Mouse (Mus musculus) CD4-positive, CD25-positive, alpha-beta regulatory T cell, adult 2 months (primary cell): ENCODE measurements around the gene Ccdc191.

Source experiments
- DNase-seq: peaks from one replicate; pipeline ENCODE4 v3.0.0-alpha.2; 2012; ENCODE audit warnings: low read depth, low spot score

Ccdc191 gene

DNA sequence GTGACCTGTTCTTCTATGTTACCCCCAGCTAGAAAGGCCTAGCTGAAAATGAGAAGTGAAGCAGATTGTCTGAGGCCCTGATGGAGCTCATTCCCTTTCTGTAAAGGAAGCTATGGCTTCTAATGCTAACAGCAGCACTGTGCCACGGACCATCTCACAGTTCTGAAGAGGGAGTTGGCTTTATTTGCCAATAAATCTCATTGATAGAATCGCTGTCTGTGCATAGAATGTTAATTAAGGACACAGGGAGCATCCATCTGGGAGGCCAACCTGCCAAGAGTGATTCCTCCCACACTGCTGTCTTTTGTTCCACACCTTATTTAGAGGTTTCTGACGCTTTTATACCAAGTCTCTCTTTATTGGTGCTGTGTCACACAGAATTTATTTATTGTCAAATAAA is 41.9 kb downstream of the Ccdc191 start:
- DNase-seq, result no peak

DNA sequence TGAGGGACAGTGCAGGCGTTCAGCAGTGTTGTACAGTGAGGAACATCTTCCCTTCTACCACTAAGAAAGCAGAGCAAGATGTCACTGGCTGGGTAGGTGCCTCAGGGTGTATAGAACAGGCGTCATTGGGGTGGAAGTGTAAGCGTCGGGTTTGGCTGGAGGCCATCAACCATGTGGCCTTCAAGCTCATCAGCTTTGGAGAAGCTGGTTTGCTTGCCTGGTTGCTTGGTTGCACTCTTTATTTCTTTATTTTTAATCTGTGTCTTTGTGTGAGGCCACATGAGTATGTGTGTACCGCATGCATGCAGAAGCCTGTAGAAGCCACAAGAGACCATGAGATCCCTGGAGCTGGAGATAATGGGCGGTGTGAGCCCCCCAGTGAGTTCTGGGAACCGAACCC is 42.7 kb downstream of the Ccdc191 start:
- no peak for DNase-seq

DNA sequence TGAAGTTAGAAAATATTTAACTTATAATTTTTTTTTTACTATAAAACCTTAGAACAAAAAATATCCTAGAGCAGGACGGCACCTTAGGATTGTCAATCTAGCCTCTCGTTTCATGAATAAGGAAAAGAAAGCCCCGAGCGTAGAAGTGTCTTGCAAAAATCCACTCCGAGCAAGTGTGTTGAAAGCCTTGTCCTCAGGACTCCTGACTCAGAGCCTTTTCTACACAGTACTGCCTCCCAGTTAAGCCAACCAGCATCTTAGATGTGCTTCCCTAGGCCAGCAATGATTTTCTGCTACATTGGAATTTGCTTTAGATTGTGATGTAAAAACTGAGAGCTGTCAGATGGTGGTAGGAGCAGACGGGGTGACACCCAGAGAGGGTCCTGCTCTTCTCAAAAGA is 43.4 kb downstream of the Ccdc191 start:
- DNase-seq, result no peak

DNA sequence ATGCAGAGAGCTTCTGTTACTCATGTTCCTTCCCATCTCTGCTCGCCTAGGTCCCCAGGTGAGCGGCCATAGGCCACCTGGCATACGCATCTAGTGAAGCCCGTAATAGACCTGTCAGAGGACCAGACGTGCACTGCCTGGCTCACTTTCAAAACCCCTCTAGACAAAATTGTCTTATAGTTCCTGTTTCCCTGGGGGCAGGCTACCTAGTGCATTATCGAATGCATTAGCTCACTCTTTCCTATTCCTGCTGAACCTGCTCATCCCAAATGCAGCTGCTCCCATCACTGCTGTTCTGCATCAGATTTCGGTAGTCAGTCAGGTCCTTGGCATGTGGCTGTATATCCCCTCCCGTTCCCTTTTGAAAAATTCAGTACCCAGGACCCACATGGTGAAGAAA is 45.3 kb downstream of the Ccdc191 start:
- DNase-seq, result no peak

DNA sequence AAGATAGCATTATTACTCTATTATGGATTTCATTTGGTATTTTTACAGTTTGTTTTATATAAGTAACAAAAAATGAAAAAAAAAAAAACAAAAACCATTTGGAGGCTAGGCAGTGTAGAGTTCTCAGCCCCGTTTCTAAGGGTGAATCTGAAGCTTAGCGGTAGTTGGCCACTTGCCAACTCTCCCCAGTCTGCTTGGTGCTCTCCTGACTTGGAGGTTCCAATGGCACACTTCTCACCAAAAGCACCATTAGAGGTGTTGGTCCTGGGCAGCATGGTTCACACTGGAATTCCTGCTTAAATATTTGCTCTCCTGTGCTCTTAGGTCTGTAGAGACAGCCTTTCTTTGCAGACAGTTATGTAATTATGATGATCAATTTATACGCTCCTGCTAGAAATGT is 45.8 kb downstream of the Ccdc191 start:
- no peak for DNase-seq

DNA sequence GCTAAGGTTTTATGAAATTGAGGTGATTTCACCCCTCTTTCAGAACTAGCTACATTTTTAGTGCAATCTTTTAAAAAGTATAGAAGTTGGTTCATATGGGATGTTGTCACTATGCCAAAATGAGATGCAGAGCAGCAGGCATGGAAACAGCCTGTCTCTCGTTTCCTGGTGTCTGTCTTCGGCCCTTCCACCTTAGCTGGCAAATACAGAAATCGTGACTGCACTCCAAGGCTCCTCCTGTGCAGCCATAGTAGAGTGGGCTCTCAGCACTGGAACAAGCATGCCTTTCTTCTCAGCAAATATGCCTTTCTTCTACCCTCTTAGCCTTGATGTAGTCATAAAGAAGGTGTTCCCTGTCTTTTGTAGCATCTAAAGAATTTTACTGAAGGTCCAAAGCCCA is 46.3 kb downstream of the Ccdc191 start:
- DNase-seq, result no peak

DNA sequence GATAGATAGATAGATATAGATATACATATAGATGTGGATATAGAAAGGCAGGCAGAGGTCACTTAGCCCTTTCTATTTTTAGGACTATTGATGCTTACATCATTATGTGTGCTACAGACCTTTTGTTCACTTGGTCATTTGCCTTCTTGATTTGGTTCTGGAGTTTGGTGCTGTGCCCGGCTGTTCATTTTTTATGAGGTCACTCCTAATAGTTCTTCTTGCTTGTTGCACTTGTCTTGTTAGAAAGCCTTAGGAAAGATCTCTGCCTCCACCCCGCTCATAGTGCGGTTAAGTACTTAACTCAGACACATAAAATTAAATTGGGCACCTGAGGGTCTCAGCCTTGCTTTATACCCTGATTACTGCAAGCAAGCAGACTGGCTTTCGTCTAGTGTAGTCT is 51.2 kb downstream of the Ccdc191 start:
- no peak for DNase-seq

GRCm38 (mm10) chr16:43945351-43945750 is 55.8 kb downstream of the Ccdc191 start:
- no peak for DNase-seq

DNA sequence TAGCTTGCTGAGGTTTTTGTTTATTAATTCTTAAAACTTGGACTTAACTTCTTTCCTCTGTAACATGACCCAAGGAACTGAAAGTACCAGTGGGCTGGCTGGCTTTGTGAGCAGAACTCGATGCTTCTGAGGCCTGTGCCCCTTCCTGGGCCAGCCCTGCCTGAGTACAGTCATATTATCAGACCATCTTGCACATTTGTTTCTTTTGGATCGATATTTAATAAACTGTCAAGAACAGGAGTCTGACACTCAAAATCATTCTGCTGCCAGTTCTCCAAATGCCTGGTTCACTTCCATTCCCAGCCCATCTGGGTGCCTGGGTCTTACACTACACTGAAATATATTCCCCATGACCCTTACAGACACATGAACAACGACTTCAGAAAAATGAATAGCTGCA is 56.3 kb downstream of the Ccdc191 start:
- DNase-seq, result no peak

GRCm38 (mm10) chr16:43951591-43951990 is 62.0 kb downstream of the Ccdc191 start:
- DNase-seq, result no peak

GRCm38 (mm10) chr16:43954913-43955312 is 65.3 kb downstream of the Ccdc191 start:
- peak; percentile 29 for DNase-seq

DNA sequence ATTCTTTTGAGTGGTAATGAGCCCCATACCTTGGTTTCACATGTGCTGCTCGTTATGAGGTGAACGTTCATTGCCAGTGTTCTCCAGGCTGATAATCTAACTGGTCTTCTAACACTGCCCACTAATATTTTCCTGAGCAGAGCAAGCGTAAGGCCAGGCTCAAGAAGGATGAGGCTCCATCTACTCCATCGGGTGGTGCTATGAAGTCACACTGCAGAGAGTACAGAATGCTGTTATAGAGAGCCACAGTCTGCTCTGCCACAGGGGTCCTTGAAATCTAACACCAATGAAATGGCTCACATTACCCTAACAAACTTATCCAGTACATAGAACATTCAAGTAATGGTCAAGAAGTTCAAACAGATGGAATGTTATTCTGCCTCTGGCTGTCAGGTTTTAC is 68.4 kb downstream of the Ccdc191 start:
- DNase-seq, result no peak

DNA sequence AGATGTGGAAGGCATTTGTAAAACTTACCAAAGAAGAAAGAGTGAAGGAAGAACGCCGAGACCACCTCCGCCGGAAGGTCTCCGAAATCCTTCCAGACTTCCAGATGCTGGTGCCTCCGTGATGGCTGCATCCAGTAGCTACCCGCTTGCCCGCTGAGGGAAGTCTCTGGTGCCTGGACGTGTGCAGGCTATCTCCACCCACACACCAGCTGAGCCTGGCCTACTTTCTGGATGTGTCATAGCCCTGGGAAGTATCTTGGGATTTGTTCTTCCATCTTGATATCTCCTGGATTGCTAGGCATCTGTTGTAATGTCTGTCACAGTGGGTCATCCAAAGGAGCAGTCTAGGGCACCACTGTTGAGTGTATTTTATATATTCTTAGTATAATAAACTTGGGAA is 73.7 kb downstream of the Ccdc191 start:
- DNase-seq, result no peak

DNA sequence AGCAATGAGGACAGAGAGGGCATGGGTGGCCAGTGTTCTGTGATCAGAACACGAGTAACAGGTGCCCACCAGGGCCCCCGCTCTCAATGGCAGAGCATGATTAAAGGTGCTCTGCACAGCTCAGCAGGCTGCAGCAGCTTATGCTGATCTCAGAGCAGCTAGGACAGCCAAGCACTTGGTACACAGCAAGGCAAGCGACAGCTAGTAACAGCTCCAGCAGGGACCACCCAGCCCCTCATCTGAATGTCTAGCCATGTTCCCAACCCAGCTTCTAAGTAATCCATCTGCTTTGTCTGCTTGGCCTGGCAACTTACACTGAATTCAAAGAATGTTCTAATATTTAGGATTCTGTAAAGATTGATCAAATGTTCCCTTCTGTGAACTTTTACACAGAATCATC is 74.2 kb downstream of the Ccdc191 start:
- no peak for DNase-seq

DNA sequence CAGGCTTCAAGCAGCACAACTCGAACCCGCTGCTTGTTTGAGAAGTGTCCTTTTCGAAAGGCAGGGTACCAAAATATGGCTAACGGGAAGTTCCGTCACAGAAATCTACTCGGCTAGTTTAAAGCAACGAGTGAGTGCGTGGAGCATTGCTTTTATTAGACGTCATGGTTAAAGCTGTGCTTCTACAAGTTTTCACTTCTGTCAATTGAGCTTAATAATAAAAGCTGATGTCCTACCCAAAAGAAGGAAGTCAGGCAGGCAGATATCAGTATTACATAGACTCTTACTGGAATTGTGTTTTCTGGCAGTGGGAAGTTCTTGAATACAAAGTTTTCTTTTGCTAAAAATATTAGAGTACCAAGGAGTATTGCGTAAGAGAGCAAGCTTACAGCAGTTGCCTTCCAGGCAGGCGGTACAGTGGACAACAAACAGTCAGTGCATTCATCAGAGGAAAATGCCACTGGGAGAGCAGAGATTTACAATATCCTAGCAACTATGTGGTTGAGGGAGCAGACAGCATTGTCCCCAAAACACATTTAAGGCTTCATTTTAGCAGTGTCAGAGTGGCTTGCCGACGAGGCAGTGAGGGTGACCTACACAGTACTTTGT is 76.3 kb downstream of the Ccdc191 start:
- no peak for DNase-seq

DNA sequence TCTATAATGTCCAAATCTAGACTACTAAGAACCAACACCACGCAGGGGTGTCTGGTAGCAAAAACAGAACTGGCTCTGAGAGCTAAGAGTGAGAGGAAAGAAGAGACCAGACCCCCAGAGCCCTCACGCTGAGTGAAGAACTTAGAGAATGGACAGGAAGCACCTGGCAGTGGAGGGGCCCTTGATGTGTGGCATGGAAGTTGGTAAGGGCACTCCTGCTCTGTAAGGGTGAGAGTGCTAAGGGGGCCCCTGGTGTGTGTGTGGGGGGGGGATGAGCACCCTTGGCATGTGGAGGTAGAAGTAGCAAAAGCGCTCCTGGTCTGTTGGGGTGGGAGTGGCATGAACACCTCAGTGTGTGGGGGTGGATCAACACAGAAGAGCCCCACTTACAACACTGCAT is 80.8 kb downstream of the Ccdc191 start:
- DNase-seq, result no peak

DNA sequence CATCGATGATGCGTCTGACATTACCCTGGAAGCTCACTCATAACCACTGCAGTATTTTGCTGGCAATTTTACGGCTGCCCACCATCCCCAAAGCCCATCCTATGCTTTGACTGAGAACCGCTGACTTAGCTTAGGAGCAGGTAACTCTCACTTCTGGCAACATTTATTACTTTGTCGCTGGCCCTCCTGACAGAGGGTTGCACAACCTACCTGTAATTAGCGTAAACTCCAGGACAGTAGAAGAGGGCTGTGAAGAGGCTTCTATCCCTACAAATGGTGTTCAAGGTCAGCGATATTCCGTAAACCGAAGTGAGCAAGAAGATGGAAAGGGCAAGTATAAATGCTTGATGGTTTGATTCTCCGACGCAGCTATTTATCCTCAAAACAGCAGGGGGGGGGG is 81.6 kb downstream of the Ccdc191 start:
- no peak for DNase-seq

DNA sequence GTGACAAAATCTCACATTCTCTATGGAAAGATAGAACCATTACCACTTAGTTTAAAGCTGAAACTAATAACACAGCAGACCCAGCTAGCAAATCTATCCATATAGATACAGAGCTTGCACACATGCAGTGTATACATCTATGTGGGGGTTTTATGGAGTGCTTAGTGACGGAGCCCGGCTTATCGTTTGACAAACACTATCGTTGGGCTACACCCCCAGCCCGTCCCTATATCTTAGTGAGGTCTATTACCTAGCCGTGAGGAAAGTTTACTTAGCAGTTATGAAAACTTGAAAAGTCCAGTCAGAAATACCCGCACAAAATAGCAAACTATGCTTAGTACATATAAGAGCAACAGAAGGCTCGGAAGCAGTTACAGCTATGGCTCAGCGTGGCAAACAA is 82.1 kb downstream of the Ccdc191 start:
- no peak for DNase-seq

- no peak for DNase-seq
Measured at GRCm38 (mm10) chr16:43972391-43972790, 82.8 kb downstream of the Ccdc191 start.

DNA sequence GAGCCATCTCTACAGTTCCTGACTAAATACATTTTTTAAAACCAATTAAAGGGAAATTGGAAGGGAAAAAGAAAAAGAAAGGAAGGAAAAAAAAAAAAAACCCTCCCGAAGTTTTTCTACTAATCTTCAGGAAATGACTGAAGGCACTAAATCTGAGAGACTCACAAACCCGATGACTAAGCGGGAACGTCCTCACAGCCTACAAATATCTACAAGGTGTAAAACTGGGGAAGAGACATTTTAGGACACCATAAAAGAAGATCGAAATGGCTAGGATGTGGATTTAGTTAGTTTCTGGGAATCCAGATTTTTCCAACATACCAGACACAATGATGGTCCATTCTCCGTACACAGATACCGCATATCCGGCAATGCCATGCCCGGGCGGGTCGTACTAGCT is 83.5 kb downstream of the Ccdc191 start:
- DNase-seq, result no peak

DNA sequence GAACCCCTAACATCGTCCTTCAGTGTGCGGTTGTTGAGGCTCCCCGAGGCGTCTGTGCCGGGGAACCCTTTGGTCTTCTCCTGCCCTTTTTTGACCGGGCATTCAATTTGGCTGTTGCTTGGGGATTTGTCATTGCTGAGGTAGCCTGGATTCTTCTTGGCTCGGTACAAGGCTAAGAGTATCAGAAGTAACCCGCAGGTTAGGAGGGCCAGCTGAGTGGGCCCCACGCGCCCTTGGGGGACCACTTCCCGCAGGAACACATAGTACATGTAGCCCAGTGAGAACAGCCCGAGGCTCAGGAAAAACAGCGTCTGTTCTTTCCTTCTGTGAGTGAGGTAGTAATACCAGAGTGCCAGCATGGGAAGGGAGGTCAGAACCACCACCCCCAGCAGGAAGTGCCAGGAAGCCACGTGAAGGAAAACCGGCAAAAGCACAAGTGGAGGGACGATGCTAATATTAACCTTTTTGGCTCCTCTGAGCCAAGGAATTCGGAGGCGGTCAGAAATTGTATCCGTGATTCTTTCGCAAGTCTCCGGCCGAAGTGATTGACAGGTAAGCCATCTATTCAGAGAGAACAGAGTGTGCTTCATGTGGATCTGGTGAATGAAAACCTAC is 84.1 kb downstream of the Ccdc191 start:
- DNase-seq, result no peak

DNA sequence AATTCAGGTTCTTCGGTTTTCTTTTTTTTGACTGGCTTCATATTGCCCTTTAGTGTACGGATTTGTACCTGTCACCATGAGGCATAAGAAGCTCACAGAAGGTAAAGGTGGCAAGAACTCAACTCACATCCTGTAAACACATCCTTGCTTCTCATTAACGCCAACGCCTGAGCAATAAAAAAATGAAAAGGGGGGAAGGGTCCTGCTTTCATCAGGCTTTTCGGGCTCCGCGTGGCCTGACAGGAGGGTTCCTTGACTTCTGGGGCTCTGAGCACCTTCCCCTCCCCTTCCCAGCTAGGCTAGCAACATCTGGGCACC is 89.4 kb downstream of the Ccdc191 start:
- DNase-seq, result no peak

- DNase-seq, result peak; percentile 77
Measured at GRCm38 (mm10) chr16:43979328-43980109, 89.9 kb downstream of the Ccdc191 start, which contains the start of gene Zdhhc23. Gene Zdhhc23 (minus strand): TSS chr16:43979791.
